Mouse (Mus musculus): ENCODE results near the gene Enpp6.

Enpp6 gene

DNA sequence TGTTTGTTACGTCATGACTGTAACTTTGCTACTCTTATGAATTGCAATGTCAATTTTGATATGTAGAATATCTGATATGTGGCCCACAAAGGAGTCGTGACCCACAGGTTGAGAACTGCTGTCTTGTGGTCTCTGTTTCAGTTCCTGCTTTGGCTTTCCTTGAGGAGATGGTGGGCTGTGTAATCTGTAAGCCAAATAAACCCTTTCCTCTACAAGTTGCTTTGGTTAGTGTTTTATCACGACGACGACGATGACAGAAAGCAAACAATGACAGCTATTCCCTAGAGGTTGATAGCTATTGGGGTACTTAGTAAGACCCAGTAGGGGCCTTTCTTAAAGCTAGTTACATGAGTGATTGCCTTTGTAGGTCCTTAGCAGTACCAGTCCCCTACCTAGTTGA lies 4.5 kb upstream of the Enpp6 start:
- no peak for TF ChIP-seq GATA4 (IDR thresholded peaks at IDR 0.05; ENCODE audit: insufficient replicate concordance, low read length)

- peak; percentile 91 for TF ChIP-seq GATA4 (IDR thresholded peaks at IDR 0.05; ENCODE audit: insufficient replicate concordance, low read length)
These were observed 3.9 kb upstream of the Enpp6 start for GRCm38 (mm10) chr8:46982770-46983169.

- TF ChIP-seq GATA4 (IDR thresholded peaks at IDR 0.05; ENCODE audit: insufficient replicate concordance, low read length) = peak; percentile 71; the same call in 1 of the 2 replicates
These were observed 2.0 kb upstream of the Enpp6 start for GRCm38 (mm10) chr8:46984647-46985046.

DNA sequence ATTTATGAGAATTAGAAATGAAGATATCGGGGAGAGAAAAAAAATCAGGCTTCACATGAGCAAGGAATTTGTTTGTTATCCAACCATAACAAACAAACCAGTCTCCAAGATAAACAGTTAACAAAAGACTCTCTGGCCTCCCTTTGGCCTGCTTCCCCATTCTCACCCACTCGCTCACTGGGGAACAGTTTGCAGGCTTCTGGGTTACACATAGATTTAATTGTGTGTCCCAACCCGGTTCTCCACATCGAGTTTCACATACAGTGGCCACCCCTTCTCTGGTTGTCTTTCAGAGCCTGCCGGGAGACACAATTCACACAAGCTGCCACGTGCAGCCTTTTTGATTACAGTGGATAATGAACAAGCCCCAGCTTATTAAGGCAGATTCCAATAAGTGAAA lies 1.7 kb downstream of the Enpp6 start:
- no peak for TF ChIP-seq GATA4 (IDR thresholded peaks at IDR 0.05; ENCODE audit: insufficient replicate concordance, low read length)

DNA sequence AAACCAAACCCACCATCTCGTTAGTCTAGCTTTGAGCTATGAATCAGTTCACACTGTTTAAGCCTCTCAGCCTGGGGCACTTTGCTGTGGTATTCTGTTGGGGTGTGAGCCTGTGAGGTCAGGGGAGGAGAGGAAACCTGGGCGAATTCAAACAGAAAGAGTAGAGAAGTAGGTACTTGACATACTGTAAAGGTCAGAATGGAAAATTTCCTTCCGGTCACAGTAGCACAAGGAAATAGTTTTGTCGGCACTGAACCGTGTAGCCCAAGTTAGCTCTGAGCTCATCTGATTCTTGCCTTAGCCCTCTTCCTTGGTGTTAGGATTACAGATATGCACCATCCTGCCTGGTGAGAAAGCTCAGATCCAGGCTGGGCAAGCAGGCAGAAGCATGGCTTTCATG lies 4.4 kb downstream of the Enpp6 start:
- no peak; the same call in 1 of the 2 replicates for TF ChIP-seq GATA4 (IDR thresholded peaks at IDR 0.05; ENCODE audit: insufficient replicate concordance, low read length)

DNA sequence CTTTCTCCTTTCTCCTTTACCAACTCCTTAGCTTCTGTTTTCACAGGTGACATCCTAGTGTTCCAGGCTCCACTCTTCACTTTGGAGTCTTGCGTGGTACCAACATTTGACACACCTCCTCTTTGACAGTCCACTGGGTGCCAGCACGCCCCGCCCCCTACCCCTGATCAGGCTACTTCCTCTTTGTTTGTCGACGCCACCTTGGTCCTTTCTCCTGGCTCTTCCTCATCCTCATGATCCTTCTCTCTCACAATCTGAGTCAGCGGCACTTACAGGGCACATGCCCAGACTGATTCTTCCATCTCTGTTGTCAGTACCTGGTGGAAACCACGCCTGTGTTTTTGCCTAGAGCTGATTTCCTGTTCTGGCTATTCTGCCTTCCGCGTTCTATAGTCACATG lies 5.9 kb downstream of the Enpp6 start:
- TF ChIP-seq GATA4 (IDR thresholded peaks at IDR 0.05; ENCODE audit: insufficient replicate concordance, low read length) = no peak

DNA sequence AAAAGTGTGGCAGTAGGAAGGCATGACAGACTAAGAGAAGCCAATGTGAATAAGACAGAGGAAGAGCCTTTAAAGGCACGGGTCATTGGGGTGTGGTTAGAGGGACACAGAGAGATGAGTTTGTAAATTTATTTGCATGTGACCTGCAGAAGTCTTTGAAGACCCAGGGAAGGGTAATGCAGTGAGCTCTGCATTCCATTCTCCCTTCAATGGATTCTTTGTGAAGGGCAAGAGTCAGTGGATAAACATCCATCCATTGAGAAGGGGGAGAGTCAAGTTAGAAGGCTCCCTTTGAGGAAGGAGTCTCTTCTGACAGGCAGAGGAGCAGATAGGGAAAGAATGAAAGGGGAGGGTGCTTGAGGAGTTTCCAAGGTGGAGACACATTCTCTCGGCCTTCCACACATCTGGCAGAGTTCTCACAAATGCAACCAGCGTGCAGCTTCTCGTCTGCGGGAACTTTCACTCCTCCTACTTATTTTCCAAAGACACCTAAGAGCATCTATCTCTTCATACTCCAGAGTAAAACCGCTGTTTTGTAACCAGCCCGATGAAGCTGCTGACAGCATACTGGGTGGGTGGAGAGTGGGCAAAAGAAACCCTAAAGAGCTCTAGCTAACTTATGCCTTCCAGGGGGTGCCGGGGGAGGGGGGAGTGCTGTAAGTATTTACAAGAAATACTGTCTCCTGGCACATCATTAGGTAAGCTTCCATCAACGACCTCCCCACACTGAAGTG lies 9.4 kb downstream of the Enpp6 start:
- TF ChIP-seq GATA4 (IDR thresholded peaks at IDR 0.05; ENCODE audit: insufficient replicate concordance, low read length) = no peak

DNA sequence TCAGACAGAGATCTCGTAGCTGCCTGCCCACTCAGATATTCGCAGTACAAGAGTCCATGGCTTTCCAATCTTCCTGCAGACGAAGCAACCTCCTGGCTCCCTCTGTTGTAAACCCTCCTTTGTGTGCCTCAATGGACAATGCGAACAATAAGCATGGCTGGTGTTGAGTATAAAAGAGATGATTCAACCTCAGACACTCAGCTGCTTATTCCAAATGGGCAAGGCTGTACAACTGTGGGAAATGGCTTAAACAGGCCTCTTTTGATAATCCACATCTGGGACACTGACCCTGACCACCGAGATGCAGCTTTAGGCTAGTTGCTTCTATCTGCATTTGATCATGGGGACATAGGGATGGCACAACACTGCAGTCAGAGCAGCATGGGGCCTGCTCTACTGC lies 19.0 kb downstream of the Enpp6 start:
- no peak for TF ChIP-seq GATA4 (IDR thresholded peaks at IDR 0.05; ENCODE audit: insufficient replicate concordance, low read length)

DNA sequence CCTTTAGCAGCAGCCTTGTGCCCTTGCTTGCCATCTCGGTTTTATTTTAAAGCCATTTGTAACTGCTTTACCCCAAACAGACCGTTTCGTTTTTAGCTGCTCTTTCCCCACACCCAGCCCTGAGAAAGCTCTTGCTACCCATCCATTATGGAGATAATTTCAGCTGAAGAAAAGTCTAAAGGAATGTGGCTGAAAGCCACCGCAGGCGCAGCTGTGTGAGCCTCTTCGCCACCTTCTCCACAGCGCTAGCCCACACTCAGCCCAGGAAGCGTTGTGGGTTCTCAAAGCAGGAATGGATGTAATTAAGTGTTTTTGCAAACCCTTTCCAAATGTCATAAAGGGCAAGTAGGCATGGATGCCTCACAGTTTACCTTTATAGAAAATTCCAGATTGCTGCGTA lies 20.1 kb downstream of the Enpp6 start:
- TF ChIP-seq GATA4 (IDR thresholded peaks at IDR 0.05; ENCODE audit: insufficient replicate concordance, low read length) = no peak

- TF ChIP-seq GATA4 (IDR thresholded peaks at IDR 0.05; ENCODE audit: insufficient replicate concordance, low read length) = no peak
These were observed 21.6 kb downstream of the Enpp6 start for GRCm38 (mm10) chr8:47008220-47008773.

GRCm38 (mm10) chr8:47016268-47016946 lies 29.7 kb downstream of the Enpp6 start:
- no peak for TF ChIP-seq GATA4 (IDR thresholded peaks at IDR 0.05; ENCODE audit: insufficient replicate concordance, low read length)

DNA sequence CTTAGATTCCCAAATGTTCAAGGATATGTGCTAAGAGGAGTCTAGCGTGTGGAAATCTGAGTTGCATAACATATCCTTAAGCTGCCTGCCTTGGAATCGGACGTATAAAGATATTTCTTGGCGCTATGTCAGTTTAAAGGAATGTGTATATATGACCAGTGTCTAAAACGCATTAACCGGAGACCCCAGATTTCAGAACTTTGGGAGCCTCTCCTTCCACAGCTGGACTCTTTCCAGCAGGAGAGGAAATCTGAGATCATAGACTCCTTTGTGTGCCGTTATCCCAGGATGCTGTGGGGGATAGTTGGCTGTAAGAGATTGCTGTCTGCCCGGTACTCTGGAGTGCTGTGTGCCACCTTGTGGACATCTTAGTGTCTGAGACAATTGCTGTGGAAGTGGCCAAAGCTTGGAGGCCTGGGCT lies 34.5 kb downstream of the Enpp6 start:
- no peak for TF ChIP-seq GATA4 (IDR thresholded peaks at IDR 0.05; ENCODE audit: insufficient replicate concordance, low read length)

- no peak for TF ChIP-seq GATA4 (IDR thresholded peaks at IDR 0.05; ENCODE audit: insufficient replicate concordance, low read length)
These were observed 37.9 kb downstream of the Enpp6 start for GRCm38 (mm10) chr8:47024612-47025011.

- no peak for TF ChIP-seq GATA4 (IDR thresholded peaks at IDR 0.05; ENCODE audit: insufficient replicate concordance, low read length)
These were observed 40.3 kb downstream of the Enpp6 start for GRCm38 (mm10) chr8:47026841-47027490.

DNA sequence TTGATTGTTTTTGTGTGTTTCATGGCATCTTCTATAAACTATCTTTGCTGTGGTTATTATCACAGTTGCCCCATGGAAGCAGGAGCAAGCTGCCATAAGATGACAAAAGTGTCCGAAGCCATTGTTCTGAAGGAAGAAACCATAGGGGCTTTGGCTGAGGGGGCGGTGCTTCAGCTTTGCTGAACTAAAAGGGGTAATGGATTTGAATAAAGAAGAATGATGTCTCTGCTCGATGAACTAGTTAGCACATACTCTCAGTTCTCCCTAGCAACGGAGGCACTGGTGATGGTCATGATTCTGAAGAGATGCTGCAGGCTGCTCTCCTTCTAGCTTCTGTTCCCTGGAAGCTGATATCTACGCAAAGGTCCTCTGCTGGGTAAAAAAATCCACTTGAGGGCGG lies 41.8 kb downstream of the Enpp6 start:
- TF ChIP-seq GATA4 (IDR thresholded peaks at IDR 0.05; ENCODE audit: insufficient replicate concordance, low read length) = no peak

GRCm38 (mm10) chr8:47030321-47030720 lies 43.6 kb downstream of the Enpp6 start:
- TF ChIP-seq GATA4 (IDR thresholded peaks at IDR 0.05; ENCODE audit: insufficient replicate concordance, low read length) = no peak

Measured in liver, adult (tissue).